Mouse (Mus musculus): Measurements from ENCODE around the gene Tmprss9. TPM values are rescaled to one million over a fixed set of nuclear protein-coding genes. Genes with fewer than 3 reads are reported as not detected.
A peak's percentile ranks its signal among the peaks of the same experiment; 100 is the strongest.

The Tmprss9 gene
- polyA plus RNA-seq, 1 experiment from 2014 or later: 0.12 TPM

DNA sequence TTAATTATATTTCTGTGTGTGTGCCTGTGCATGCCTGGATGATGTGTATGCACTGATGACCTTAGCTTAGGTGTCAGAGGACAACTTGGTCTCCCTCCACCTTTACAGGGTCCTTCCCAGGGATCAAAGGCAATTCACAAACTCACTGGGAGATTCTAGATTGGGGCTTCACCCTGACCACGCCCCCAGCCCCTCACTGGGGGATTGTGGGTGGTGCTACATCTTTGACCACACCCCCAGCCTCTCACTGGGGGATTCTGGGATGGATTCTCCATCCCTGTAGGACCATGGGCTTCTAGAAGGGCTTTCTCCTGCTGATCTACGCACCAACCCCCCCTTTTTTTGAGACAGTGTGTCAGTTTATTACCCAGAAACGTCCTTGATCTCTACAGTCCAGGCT, 53.8 kb downstream of the Tmprss9 start:
- ATAC-seq: no peak
- no peak overlapping the region for H3K4me3 ChIP-seq (ENCODE audit: low read depth, low read length)
- H3K9me3 ChIP-seq (ENCODE audit: low read length): no peaks in the 10 kb centered on the region
- TF ChIP-seq CTCF (IDR thresholded peaks at IDR 0.05; ENCODE audit: low read depth) (no peak), EP300 (IDR thresholded peaks at IDR 0.05; ENCODE audit: low read depth) (no peak)
- H3K4me1 ChIP-seq (ENCODE audit: insufficient read depth): peaks cover 21% of the 10 kb centered on the region; the same call in 1 of the 2 replicates
- no peak overlapping the region for H3K4me2 ChIP-seq (ENCODE audit: low read depth, low read length)
- H3K36me3 ChIP-seq (replicated peaks; ENCODE audit: insufficient read depth, low read length): no peaks in the 10 kb centered on the region
- no peak overlapping the region for H3K9ac ChIP-seq (replicated peaks)
- H3K27ac ChIP-seq (ENCODE audit: low read depth): no peak overlapping the region
- DNase-seq: no peak
- 58% methylated on average over 3 of the region's 3 CpGs for WGBS (ENCODE audit: insufficient replicate concordance)
- peaks cover 5% of the 10 kb centered on the region; the same call in 1 of the 2 replicates for H3K27me3 ChIP-seq (ENCODE audit: insufficient read depth, low read length)

DNA sequence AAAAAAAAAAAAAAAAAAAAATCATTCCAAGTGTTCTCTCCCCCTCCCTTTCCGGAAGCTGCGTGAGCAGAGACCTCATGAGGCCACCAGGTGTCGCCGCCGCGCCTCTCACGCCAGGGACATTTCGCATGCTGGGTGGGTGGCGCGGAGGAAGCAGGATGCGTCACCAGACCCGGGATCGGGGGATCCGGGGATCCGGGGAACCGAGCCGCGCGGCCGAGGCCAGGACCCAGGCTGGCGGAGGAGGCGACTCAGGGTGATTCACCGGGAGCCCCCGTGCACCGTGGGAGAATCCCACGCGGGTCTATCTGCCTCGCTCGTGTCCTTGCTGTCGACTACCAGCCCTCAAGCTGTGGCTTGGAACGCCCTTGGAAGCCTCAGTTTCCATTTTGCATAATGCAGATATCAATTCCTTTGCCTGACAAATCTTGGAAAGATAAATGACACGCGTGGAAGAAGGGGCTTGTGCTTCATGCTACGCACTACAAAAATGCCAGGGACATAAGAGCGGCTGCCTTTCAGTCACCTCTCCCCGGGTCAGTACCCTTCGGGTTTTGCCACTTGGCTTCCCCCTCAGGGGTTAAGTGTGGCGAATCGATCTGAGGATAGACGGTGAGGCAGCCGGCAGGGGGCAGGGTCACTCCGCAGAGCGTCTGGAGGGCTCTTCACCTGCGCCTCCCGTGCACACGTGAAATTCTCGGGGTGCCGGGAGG, 57.1 kb downstream of the Tmprss9 start:
- ATAC-seq: peak; percentile 53
- H3K27ac ChIP-seq (ENCODE audit: low read depth): peak overlapping the region; percentile 88

DNA sequence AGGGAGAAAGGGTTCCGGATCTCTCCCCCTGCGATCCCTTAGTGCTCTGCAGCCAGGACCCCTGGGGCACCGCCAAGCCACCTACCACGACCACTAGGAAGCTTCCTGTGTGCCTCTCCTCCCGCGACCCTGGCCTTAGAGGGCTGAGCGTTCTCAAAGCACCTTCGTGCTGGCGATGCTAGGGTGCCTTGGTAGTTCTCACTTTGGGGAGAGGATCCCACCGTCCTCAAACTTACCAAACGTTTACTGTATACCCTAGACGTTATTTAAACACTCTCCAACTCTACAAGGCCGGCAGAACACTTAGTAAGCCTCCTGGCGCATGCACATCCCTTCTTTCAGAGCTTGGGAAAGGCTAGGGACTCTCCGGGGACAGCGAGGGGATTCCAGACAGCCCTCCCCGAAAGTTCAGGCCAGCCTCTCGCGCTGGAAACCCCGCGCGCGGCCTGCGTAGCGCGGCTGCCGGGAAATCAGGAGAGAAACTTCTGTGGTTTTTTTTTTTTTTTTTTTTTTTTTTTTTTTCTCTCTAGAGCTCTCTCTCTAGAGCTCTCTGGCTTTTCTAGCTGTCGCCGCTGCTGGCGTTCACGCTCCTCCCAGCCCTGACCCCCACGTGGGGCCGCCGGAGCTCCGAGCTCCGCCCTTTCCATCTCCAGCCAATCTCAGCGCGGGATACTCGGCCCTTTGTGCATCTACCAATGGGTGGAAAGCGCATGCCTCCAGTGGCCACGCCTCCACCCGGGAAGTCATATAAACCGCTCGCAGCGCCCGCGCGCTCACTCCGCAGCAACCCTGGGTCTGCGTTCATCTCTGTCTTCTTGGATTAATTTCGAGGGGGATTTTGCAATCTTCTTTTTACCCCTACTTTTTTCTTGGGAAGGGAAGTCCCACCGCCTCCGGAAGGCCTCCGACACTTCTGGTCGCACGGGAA, 57.9 kb downstream of the Tmprss9 start, which contains the start of gene Gadd45b:
Gene Gadd45b (plus strand): TSS at position 775 of the 928 bp plus-strand sequence.
- H3K4me3 ChIP-seq (ENCODE audit: low read depth, low read length): peak within 1 kb of the TSS; percentile 75
- TF ChIP-seq CTCF (IDR thresholded peaks at IDR 0.05; ENCODE audit: low read depth) (no peak), EP300 (IDR thresholded peaks at IDR 0.05; ENCODE audit: low read depth) (peak; percentile 30)
- peak within 1 kb of the TSS; percentile 88 for H3K27ac ChIP-seq (ENCODE audit: low read depth)
- H3K36me3 ChIP-seq (replicated peaks; ENCODE audit: insufficient read depth, low read length): no peaks in the 10 kb centered on the region
- peak within 1 kb of the TSS; percentile 92 for H3K4me2 ChIP-seq (ENCODE audit: low read depth, low read length)
- H3K9ac ChIP-seq (replicated peaks): peak within 1 kb of the TSS; percentile 85
- H3K4me1 ChIP-seq (ENCODE audit: insufficient read depth): peaks cover 49% of the 10 kb centered on the region
- peak; percentile 80 for ATAC-seq
- H3K27me3 ChIP-seq (ENCODE audit: insufficient read depth, low read length): peaks cover 39% of the 10 kb centered on the region
- peak; percentile 97 for DNase-seq
- WGBS (ENCODE audit: insufficient replicate concordance): under 1% methylated on average over 55 of the region's 56 CpGs
- no peaks in the 10 kb centered on the region for H3K9me3 ChIP-seq (ENCODE audit: low read length)

More for the DNA sequence above, 57.1 kb downstream of the Tmprss9 start:
- no peak for TF ChIP-seq EP300 (IDR thresholded peaks at IDR 0.05; ENCODE audit: low read depth)
- TF ChIP-seq CTCF (IDR thresholded peaks at IDR 0.05; ENCODE audit: low read depth): peak; percentile 92
- WGBS (ENCODE audit: insufficient replicate concordance): under 1% methylated on average over 46 of the region's 48 CpGs
- Histone ChIP-seq H3K4me3 (ENCODE audit: low read depth, low read length) (peak overlapping the region; percentile 75), H3K4me1 (ENCODE audit: insufficient read depth) (peaks cover 42% of the 10 kb centered on the region), H3K9me3 (ENCODE audit: low read length) (no peaks in the 10 kb centered on the region), H3K36me3 (replicated peaks; ENCODE audit: insufficient read depth, low read length) (no peaks in the 10 kb centered on the region), H3K9ac (replicated peaks) (peak overlapping the region; percentile 65), H3K27me3 (ENCODE audit: insufficient read depth, low read length) (peaks cover 35% of the 10 kb centered on the region), H3K4me2 (ENCODE audit: low read depth, low read length) (peak overlapping the region; percentile 92)
- peak; percentile 91 for DNase-seq

DNA sequence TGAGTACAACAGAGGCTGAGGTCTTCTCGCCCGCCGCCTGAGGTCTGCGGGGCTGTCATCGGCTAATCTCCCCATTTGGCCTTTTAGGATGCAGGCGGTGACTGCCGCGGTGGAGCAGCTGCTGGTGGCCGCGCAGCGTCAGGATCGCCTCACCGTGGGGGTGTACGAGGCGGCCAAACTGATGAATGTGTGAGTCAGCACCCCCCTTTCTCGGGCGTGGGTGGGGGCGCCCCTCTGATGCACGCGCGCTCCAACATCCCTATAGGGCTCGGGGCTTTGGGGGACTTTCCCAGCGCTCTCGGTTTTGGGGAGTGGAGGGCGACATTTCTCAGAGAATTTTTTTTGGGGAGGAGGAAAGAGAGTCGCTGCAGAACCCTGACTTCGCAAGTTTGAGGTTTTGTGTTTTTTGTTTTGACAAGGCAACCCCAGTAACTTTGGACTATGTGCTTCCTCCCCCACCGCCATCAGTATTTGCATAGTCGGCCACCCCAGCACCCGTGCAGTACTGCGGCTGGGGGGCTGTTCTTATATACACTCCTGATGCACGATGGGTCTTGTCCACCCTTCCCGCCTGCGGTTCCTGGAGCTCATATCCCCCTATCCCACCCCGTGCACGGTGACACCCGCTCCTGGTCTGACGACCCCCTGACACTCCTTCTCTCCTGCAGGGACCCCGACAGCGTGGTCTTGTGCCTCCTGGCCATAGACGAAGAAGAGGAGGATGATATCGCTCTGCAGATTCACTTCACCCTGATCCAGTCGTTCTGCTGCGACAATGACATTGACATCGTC, 58.9 kb downstream of the Tmprss9 start:
- Histone ChIP-seq H3K27me3 (ENCODE audit: insufficient read depth, low read length) (peaks cover 41% of the 10 kb centered on the region), H3K27ac (ENCODE audit: low read depth) (peak overlapping the region; percentile 64), H3K9me3 (ENCODE audit: low read length) (no peaks in the 10 kb centered on the region), H3K4me2 (ENCODE audit: low read depth, low read length) (peak overlapping the region; percentile 92), H3K9ac (replicated peaks) (peak overlapping the region; percentile 85), H3K4me1 (ENCODE audit: insufficient read depth) (peaks cover 57% of the 10 kb centered on the region), H3K36me3 (replicated peaks; ENCODE audit: insufficient read depth, low read length) (no peaks in the 10 kb centered on the region), H3K4me3 (ENCODE audit: low read depth, low read length) (peak overlapping the region; percentile 75)
- WGBS (ENCODE audit: insufficient replicate concordance): 2% methylated on average over 44 of the region's 45 CpGs
- ATAC-seq: peak; percentile 1; the same call in 1 of the 2 replicates
- DNase-seq: peak; percentile 51
- no peak for TF ChIP-seq CTCF (IDR thresholded peaks at IDR 0.05; ENCODE audit: low read depth)
- no peak for TF ChIP-seq EP300 (IDR thresholded peaks at IDR 0.05; ENCODE audit: low read depth)

DNA sequence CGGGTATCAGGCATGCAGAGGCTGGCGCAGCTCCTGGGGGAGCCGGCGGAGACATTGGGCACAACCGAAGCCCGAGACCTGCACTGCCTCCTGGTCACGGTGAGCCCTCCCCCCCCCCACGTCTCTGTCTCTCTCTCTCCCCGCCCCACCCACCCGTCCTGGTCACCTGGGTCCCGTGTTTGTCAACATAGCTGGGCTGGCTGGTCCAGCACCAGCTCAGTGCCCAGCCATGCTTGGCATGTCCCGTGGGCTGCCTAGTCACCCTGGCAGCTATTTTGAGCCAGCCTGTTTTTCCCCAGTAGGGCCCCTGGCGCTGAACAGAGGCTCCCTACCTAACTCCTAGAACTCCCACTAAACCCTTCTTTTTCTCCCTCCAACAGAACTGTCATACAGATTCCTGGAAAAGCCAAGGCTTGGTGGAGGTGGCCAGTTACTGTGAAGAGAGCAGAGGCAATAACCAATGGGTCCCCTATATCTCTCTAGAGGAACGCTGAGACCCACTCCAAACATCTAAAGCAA, 59.6 kb downstream of the Tmprss9 start:
- WGBS (ENCODE audit: insufficient replicate concordance): 16% methylated on average over 12 of the region's 14 CpGs
- Histone ChIP-seq H3K4me3 (ENCODE audit: low read depth, low read length) (peak overlapping the region; percentile 75), H3K27me3 (ENCODE audit: insufficient read depth, low read length) (peaks cover 43% of the 10 kb centered on the region), H3K4me1 (ENCODE audit: insufficient read depth) (peaks cover 60% of the 10 kb centered on the region), H3K27ac (ENCODE audit: low read depth) (no peak overlapping the region), H3K9me3 (ENCODE audit: low read length) (no peaks in the 10 kb centered on the region), H3K36me3 (replicated peaks; ENCODE audit: insufficient read depth, low read length) (no peaks in the 10 kb centered on the region), H3K9ac (replicated peaks) (peak overlapping the region; percentile 85), H3K4me2 (ENCODE audit: low read depth, low read length) (peak overlapping the region; percentile 92)
- ATAC-seq (no peak), DNase-seq (no peak)
- no peak for TF ChIP-seq EP300 (IDR thresholded peaks at IDR 0.05; ENCODE audit: low read depth)
- no peak for TF ChIP-seq CTCF (IDR thresholded peaks at IDR 0.05; ENCODE audit: low read depth)
